Mouse (Mus musculus) c-Kit-positive CD71-negative TER-119-negative erythroid progenitor cells, embryonic 14.5 days (primary cell): Measurements from ENCODE around the gene Pgm2.

ENCODE experiments used
- DNase-seq: peaks from one replicate; pipeline ENCODE4 v3.0.0-alpha.2; 2013; ENCODE audit warnings: low read depth

The Pgm2 gene

DNA sequence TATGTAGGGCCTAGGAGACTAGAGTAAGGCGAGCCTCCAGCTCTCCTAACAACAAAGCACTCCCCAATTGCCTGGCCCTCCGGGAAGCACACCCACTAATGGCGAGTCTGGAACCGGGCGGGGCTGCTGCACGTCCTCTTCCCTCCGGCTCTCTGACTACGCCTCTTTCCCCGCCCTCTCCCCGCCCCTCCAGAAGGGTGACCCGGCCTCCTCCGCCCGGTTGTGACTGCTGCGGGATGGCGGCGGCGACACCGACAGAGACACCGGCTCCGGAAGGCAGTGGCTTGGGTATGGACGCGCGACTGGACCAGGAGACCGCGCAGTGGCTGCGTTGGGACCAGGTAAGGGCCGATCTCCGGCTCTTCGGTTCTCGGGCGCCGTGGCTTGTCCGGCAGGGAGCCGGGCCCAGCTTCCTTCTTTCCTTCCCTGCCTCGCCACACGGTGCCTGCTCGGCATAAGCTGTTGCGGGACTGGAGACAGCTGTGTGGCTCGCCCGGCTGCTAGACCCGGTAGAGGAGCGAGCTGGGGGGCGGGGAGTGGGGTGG is at the start of gene Pgm2:
Gene Pgm2 (plus strand): TSS at position 203 of the 545 bp plus-strand sequence.
- DNase-seq = peak; percentile 82

DNA sequence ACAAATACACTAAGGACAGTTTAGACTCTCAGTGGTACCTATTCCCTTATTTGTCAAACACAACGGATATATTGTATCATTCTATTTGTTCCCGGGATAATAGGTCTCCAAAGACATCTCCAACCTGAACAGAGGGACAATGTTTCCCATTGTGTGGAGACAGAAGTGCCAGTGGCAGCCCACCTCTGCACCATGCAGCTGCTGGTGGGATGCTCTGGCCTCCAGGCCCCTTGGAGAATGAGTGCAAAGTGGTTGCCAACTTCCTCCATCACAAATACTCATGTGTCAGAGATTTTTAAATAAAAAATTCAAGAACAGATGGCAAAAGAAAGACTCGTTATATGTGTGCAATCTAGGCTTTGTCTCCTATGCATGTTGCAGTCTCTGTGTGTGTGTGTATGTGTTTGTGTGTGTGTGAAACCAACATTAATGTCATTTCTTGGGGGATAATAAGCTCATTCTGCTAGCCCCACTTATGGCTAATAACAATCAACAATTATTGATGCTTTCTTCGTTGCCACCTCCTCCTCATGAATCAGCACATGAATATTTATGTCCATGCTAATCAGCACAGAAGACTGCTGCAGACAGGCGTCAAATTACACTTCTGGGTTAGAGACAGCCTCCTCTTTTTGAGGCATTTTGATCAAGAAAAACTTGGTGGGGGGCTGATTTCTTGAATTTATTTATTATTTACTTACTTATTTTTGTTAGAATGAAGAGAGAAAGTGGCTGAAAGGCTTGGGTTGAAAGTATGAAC is 48.9 kb upstream of the Pgm2 start:
- DNase-seq = no peak

DNA sequence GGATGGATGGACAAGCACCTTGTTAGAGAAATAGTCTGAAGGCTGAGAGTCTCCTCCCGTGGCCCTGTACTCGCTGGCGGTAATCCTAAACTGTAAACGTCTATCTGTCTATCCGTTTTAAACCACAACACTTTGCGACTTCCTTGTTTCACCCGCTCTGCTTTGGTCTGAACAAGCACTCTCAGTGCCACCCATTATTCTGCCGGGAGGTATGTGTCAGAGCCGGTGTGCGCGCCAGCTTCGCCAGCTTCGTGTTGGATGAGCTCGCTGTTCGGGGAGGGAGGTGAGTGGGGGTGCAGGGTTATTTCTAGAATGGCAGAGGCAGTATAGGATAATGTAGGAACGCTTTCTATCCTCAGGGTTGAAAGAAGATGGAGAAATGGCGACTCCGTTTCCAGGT is 48.0 kb upstream of the Pgm2 start:
- no peak for DNase-seq

DNA sequence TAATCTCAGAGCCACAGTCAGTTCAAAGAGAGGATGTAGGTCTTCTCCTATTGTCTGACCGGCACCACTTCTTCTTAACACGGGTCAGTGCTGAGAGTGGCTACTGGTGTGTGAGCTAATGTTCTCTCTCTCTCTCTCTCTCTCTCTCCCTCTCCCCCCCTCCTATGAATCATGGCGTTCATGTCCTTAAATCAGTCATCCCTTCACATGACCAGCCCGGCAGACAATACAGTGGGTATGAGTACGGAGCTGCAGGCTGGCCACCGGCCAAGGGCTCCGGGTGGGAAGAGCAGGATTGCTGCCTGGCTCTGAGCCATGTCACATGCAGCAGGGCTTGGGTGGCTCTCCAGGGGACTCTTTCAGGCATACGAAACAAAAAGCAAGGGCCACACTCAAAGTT is 47.2 kb upstream of the Pgm2 start:
- DNase-seq = no peak

DNA sequence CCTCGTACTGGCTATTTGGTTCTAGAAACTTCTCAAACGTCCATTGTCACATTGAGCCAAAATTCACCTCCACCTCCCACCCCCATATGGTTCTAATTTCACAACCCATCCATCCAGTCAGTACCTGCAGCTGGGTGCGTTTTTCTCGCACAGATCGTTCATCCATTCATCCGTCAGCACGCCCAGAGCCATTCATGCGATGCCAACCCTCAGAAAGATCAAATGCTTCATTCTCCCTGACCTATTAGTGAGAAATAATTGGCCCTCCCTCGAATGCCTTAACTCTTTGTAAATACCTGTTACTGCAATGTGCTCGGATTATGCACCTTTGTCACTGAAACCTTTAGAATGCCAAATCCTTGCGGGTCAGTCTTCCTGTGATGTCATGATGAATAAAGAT is 45.8 kb upstream of the Pgm2 start:
- no peak for DNase-seq

DNA sequence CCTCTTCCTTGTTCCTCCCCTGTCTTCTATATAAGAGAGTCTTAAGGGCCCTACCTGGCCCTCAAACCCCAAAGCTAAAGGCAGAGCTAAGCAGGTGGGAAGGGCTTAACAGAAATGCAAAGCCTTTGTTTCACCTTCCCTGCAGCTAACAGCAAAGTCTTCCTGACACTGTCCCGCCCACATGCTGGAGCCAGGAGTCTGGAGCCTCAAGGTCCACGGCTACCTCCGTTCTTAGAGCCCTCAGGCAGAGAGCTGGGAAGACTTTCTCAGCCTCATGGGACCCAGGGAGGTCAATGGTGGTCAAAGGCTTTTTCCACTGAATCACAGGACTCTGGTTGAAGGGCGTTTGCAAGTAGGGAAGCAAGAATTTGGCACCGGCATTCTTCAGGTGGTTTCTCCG is 44.8 kb upstream of the Pgm2 start:
- DNase-seq = no peak

DNA sequence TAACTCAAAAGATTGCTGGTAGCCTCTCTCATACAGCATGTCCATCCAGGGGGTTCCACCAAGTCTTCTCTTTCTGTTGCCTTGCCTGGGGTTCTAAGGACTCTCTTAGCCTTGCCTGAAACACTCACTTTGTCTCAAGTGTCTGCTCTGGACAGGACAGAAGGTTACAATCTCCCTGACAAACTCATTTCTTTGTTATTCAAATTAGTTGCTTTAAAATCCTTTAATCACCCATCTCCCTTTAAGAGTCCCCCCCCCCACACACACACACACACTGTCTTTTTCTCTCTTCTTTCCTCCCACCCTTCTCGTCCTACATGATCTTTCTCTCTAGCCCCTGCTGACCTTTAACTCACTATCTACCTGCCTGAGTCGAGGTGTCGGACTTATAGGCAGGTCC is 44.1 kb upstream of the Pgm2 start:
- no peak for DNase-seq

DNA sequence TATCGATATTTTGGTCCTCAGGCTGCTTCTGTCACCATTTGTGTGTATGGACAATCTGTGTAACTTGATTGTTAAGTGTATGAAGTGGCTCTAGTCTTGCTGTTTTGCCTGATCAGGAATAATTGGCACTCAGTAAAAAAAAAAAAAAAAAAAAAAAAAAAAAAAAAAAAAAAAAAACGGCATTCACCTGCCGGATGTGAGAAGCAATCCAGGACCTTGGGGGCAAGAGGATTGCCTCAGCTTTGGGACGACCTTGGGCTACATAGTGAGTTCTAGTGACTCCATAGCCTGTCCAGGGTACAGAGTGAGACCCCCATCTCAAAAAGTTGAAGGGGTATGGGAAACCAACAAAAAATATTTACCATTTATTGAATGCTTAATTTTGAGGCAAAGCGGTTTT is 43.5 kb upstream of the Pgm2 start:
- no peak for DNase-seq

DNA sequence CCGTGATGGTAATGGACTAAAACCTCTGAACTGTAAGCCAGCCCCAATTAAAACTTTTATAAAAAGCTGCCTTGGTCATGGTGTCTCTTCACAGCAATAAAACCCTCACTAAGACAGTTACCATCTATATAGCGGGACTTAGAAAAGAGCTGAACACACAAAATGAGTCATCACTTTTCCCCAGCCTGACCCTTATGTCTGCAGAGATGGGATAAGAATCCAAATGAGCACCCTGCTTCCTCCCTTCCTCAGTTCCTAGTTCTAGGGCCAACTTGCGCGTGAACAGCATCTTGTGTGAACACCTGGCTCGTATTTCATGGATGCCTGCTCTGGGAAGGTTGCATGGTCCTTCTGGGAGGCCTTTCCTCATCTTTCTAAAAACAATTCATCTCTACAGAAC is 39.7 kb upstream of the Pgm2 start:
- DNase-seq = no peak

DNA sequence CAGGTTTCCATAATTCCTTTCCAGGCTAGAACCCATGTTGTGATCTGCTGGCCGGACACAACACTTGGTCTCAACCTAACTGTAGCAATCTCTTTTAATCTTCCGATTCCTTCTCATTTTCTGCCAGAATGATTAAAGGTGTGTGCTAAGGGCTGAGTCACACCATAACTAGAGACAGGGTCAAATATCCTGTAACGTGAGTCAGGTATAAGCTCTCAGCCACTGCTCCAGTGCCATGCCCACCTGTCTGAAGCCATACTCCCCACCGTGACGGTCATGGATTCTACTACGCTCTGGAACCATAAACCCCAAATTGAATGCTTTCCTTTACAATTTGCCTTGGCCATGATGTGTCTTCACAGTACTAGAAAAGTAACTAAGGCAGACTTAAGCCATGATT is 36.5 kb upstream of the Pgm2 start:
- no peak for DNase-seq

DNA sequence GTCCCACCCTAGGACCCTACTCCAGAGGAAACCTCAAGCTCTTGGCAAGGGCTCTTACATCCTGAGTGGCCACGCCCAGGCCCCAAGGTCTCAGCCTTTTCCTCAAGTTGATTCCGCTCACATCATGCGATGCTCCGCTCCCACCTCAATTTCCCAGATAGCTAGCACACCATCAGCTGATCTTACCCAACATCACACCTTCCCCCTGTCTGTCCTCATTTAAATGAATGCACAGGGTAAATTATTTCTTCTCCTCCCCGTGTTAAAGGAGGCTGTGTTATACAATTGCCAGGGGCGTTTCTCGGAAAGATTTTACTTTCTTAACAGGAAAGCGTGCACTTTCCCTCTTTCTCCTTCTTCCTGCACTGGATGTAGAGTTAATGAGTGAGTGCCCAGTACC is 31.9 kb upstream of the Pgm2 start:
- no peak for DNase-seq

DNA sequence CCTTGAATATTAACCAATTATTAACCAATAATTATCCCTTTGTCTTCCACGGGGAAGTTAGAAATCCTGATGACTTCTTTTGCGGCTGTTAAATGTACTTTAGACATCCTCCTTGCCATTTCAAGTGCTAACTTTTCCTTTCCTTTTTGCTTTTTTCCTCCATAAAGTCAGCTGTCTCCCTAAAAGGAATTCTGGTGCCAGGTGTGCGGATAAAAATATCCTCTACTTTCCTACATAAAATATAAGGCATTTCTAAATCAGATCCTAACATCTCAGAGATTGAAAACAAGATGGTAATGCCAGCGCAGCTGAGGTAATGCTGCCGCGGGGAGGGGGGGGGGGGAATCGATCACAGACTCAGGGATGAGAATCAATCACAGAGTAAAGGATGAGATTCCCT is 31.1 kb upstream of the Pgm2 start:
- DNase-seq = no peak

DNA sequence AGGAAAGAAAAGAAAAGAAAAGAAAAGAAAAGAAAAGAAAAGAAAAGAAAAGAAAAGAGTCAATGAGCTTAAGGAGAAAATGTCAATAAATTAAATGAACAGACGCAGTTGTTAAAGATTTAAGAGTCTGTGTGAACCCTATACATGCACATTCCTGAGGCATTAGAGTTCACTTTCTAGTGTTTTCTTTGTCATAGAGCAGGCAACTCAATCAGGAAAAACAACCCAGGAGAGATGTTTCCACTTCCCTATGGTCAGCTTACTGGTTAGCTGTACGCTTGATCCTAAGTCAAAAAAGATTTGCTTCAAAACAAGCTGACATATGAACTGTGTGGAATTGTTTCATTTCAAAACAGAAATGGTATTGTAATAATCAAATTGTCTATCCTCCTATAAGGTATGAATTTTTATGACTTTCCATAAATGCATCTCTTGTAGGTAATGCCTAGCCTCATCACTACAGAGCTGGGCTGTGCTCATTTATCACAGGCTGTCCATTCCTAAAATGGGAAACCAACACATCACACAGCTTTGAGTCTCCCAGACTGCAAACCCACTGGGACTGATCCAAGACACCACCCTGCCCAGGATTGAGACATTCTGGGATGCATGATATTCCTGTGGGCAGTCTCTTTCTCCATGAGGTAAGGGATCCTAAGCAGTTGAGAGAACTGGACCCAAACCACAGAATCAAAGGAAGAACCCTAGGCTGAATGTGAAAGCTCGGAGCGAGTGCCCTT is 29.7 kb upstream of the Pgm2 start:
- no peak for DNase-seq

DNA sequence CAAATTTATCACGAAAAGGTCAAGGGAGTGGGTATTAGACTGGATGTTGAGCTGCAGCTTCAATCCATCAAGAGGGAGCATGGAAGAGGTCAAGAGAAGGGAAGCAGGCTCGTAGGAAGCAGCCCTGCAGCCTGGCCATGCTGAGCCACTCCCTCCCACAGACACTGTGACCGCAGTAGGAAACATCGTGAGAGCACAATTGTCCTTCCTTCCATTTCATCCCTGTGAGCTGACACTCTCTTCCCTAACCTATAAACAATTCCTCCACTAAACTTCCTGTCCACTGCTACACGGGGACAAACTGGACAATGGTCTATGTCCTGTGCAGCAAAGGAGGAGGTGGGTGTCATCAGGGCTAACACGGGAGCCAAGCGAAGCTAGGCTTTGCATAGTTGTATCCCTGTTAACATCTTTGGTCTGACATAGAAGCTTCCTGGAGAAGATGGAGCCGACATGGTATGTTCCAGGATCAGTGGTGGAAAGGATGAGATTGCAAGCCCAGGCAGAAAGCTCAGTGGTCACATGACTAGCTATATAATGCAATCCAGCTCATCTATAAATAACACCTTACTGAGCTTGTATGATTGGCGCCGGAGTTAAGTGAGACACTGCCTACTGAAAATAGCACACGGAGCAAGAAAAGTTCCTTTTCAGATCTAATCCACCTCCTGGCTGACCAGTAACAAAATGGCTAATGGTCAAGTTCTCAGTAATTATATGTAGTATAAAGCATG is 29.0 kb upstream of the Pgm2 start:
- DNase-seq = no peak

DNA sequence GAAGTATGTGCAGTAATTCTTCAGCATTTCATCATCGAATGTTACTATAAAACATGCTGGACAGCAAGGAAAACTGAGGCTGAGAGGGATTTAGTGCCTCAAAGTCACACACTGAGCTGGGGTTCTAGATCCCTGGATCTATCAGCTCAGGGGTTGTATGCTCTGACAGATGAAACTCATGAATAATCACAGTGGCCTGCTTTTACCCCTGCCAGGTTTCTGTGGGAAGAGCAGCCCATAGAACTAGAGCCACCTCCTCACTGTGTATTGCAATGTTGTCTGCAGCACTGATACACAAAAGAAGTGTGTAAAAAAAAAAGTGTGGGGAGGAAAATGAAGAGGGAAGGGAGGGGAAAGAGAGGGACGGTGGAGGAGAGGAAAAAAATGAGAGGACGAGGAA is 28.3 kb upstream of the Pgm2 start:
- DNase-seq = no peak

DNA sequence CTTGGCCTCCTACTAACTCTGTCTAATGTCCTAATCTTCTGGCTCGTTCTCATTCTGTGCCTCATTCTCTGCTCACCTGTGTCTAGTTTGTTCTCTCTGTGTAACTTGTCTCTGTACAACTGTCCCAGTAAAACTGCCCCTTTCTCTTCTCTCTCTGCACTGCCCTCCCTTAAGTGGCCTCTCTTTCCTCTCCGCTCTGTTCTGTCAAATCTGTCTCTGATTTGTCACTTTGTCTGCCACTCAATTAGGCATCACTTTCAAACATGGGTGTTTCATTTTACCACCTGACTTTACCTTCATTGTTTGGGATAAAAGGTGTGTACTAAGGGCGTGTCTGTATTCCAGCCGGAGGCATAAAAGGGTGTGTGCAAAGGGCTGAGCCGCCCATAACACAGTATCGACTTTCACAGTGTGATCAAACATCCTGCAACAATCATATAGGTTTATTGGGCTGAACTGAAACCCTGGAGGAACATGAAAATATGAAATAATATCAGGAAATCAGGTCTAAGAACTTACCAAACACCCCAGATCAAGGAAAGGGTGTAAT is 27.2 kb upstream of the Pgm2 start:
- no peak for DNase-seq

DNA sequence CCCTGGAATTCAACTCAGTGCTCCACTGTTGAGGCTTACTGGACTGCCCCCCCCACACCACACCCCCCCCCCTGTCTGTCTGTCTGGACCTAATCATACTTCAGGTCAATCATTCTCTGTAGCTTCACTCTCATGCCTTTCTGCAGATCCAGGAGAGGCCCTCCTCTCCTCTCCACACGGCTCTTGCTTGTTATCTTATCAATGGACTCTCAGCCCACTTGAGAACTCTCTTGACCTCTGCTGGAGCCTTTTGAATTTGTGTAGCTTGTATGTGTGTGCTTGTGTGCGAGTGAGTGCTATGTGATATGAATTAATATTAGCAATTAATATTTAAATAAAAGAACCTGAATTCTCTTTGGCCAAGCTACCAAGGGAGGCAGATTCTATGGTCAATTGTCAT is 26.6 kb upstream of the Pgm2 start:
- no peak for DNase-seq

DNA sequence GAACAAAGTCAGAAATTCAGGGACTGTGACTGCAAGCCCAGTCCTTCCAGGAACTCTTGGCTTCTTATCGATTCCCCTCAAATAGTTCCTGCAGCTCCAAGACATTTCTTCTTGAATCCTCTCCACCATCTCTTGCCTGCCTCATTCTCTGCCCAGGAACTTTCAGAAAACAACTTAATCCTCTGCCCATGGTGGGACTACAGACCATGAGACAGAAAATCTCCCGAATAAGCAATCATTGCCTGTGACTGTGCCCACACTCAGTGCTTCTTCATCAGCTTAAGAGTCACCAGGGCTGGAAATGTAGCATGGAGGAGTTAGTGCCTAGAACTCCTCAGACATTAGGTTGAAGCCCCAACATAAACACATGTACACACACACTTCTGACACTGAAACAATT is 25.2 kb upstream of the Pgm2 start:
- DNase-seq = no peak

DNA sequence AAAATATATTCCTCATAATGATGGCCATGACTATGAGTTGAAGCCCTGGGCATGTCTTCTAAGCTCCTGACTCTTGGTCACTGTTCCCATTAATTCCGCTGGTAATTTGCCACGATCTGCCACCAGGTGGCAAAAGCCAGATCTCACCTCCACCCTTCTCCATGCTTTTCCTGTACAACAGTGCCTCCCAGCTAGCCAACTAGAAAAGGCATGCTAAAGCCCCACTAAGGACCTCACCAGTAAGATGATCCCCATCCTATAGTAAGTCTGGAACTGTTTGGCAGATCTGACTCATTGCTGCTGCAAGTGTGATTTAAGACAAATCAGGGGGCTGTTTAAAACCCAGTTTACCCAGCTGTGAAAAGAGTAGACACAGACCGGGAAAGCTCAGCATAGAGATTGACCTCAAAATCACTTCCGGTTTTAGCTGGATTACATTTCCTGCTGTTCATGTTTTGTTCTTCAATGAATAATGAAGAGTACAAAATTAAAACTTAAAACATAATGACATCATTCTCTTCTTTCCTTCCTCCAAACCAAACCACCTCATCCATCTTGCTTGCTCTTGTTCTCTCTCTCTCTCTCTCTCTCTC is 22.6 kb upstream of the Pgm2 start:
- DNase-seq = peak; percentile 35

DNA sequence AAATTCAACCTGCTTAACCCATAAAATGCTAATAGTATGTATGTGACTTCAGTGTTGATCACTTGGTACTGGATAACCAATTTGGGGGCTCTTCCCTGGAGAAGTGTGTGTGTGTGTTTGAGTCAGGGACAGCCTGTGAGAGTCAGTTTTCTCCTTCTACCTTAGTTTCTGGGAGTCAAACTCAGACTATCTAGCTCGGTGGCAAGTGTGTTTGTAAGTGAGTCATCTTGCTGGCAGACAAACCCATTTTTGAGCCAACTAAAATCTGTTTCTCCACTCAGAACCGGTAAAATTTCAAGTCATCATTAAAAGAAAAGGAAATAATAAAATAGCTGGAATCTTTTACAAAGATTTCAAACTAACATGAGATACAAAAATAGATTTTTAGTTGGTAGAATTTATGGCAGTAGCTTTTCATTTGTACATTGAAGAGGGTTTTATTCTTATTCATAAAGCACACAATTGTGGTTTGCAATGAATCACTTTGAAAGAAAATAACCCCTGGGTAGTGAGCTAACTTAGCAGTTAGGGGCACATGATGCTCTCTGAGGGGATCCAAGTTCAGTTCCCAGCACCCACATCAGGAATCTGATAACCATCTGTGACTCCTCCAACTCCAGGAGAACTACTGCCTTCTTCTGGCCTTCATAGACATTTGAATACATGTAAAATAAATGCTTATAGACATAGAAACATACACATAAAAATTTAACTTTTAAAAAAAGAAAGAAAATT is 21.8 kb upstream of the Pgm2 start:
- no peak for DNase-seq

DNA sequence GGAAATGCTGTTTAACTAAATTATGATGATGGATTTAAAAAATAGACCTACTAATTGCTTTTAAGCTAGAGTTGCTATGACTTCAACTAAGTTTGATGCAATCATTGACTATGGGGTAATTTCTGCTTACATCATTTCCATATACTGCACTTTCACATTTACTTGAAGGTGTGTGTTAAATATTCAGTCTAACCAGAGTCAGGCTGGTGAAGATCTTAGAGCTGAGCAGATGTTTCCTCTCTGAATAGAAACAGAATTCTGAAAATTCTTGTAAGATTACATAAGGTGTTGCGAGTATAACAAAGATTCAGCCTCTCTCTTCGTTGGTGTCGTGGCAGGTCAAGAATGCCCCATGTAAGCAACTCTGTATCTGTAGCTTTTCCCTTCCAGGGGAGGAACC is 18.3 kb upstream of the Pgm2 start:
- no peak for DNase-seq

DNA sequence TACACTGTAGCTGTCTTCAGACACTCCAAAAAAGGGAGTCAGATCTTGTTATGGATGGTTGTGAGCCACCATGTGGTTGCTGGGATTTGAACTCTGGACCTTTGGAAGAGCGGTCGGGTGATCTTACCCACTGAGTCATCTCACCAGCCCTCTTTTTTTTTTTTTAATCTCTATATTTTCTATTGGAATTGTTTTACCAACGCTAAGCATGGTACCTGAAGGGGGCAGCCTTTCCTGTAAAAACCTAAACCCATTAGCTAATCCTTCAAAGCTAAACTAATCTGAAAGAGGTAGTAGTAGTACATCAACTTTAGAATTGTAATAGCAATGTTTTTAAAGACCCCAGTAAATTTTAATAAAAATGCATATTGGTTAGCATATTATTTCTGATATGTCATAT is 17.2 kb upstream of the Pgm2 start:
- no peak for DNase-seq
